Mouse (Mus musculus) lung, postnatal 0 days (tissue): ENCODE measurements at regions not wholly inside any gene's neighbourhood (a gene's known extent, or its start where the extent isn't known, plus 50 kb on each side); places are given as distances from the start of the nearest gene placed in this dataset.

Source experiments
- CTCF ChIP-seq: IDR thresholded peaks from 2 replicates; pipeline ENCODE4 v1.5.1; 2016; ENCODE audit warnings: antibody characterized with exemption, mild to moderate bottlenecking
- EP300 ChIP-seq: IDR thresholded peaks from 2 replicates; pipeline ENCODE4 v1.6.1; 2016; ENCODE audit warnings: antibody characterized with exemption, mild to moderate bottlenecking, control low read depth

GRCm38 (mm10) chr1:137881656-137882055 lies 293.9 kb downstream of the Ptprc start:
- TF ChIP-seq EP300 = no peak
- no peak for TF ChIP-seq CTCF
